In the genomic region with DNA sequence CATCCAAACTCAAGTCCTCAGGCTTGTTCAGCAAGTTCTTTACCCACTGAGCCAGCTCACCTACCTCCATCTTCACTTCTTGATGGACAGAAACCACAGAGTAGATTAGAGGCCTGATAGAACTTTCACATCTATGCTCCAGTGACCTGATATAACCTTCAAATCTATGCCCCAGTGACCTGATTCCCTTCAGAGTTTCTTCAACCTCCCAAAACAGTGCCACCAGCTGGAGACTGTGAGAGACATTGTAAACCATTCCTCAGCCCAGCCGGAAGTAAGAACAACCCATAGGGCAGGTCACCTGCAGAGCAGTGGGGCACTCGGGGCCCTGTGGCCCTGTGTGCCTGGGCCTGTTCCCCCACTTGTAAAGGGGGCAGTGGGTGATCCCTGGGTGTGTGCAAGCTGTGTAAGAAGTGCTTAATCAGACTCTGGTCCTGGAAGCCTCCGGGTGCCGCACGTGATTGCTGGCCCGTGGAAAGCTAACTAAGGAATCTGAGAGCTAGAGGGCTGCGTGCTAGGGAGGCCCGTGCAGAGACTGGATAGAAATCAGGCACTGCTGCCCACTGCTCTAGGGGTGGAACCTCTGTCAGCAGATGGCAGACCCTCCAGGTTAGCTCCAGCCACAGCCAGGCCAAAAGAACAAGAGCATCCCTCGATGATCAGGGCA, we compare ENCODE assay signal across 9 mouse cellular contexts. TPM values are rescaled to one million over a fixed set of nuclear protein-coding genes. Genes with fewer than 3 reads are reported as not detected.
DNase-seq lines count a peak whose midpoint lies in the region; ATAC-seq and TF ChIP-seq lines count a peak whose summit lies in the region.
"Had no signal": no experiment of that assay in that cellular context is flagged by ENCODE, and none has a peak within 500 bp of the region (broad histone marks: within the 10 kb centered on the region; RNA-seq: fewer than 3 reads in every experiment).

No protein-coding gene starts in this region.

- no peak overlapping the region for H3K4me2 ChIP-seq in heart, embryonic 13.5 days
- no peak overlapping the region for H3K4me2 ChIP-seq in lung, postnatal 0 days (replicated peaks; ENCODE audit: low read depth, low read length)
- H3K4me2 ChIP-seq in embryonic facial prominence, embryonic 13.5 days = no peak overlapping the region
- no peak overlapping the region for H3K4me2 ChIP-seq in limb, embryonic 12.5 days

- no peak for ATAC-seq in heart, embryonic 13.5 days (ENCODE audit: extremely low read depth, insufficient number of reproducible peaks, low FRiP score, low TSS enrichment)
- no peak for ATAC-seq in lung, postnatal 0 days
- ATAC-seq in embryonic facial prominence, embryonic 13.5 days (ENCODE audit: insufficient number of reproducible peaks, insufficient read depth, low FRiP score, low TSS enrichment, low read depth) = no peak
- no peak for ATAC-seq in limb, embryonic 12.5 days (ENCODE audit: insufficient number of reproducible peaks, insufficient read depth, low FRiP score, low TSS enrichment, low read depth)

- peak overlapping the region; percentile 44 for H3K9ac ChIP-seq in heart, embryonic 13.5 days
- H3K9ac ChIP-seq in lung, postnatal 0 days (replicated peaks; ENCODE audit: low read depth) = no peak overlapping the region
- no peak overlapping the region for H3K9ac ChIP-seq in embryonic facial prominence, embryonic 13.5 days
- H3K9ac ChIP-seq in limb, embryonic 12.5 days (replicated peaks) = 0 out of 2 replicates have a peak overlapping the region, but pooled peaks have one; percentile 12

- no peak for TF ChIP-seq EP300 in lung, postnatal 0 days (IDR thresholded peaks at IDR 0.05)

- no peaks in the 10 kb centered on the region for H3K9me3 ChIP-seq in heart, embryonic 13.5 days
- H3K9me3 ChIP-seq in lung, postnatal 0 days (ENCODE audit: low read length) = no peaks in the 10 kb centered on the region
- no peaks in the 10 kb centered on the region for H3K9me3 ChIP-seq in embryonic facial prominence, embryonic 13.5 days
- H3K9me3 ChIP-seq in limb, embryonic 12.5 days = no peaks in the 10 kb centered on the region

- no peak for DNase-seq in heart, postnatal 4 days
- DNase-seq in lung, postnatal 0 days (ENCODE audit: low spot score) = no peak
- DNase-seq in lung, adult 18-20 months = no peak
- DNase-seq in ovary, adult 18-20 months (ENCODE audit: low spot score) = no peak
- no peak for DNase-seq in ovary, postnatal 10 days (ENCODE audit: low spot score)
- DNase-seq: adrenal gland, adult 8-10 months had no signal

- TF ChIP-seq CTCF in lung, postnatal 0 days (IDR thresholded peaks at IDR 0.05) = peak; percentile 19; the same call in 1 of the 2 replicates

- H3K27me3 ChIP-seq in heart, embryonic 13.5 days (replicated peaks) = no peaks in the 10 kb centered on the region
- H3K27me3 ChIP-seq in lung, postnatal 0 days (replicated peaks; ENCODE audit: insufficient read depth, low read length) = no peaks in the 10 kb centered on the region
- H3K27me3 ChIP-seq in embryonic facial prominence, embryonic 13.5 days = no peaks in the 10 kb centered on the region
- H3K27me3 ChIP-seq in limb, embryonic 12.5 days = no peaks in the 10 kb centered on the region

- H3K4me1 ChIP-seq in heart, embryonic 13.5 days = peaks cover 84% of the 10 kb centered on the region
- H3K4me1 ChIP-seq in lung, postnatal 0 days (ENCODE audit: insufficient read depth, low read depth, low read length) = peaks cover 14% of the 10 kb centered on the region; the same call in 1 of the 2 replicates
- H3K4me1 ChIP-seq in embryonic facial prominence, embryonic 13.5 days = peaks cover 66% of the 10 kb centered on the region
- H3K4me1 ChIP-seq in limb, embryonic 12.5 days (replicated peaks) = peaks cover 74% of the 10 kb centered on the region

- peak overlapping the region; percentile 15; the same call in 1 of the 2 replicates for H3K27ac ChIP-seq in heart, embryonic 13.5 days (replicated peaks)
- H3K27ac ChIP-seq in lung, postnatal 0 days (ENCODE audit: low read length) = no peak overlapping the region
- H3K27ac ChIP-seq in embryonic facial prominence, embryonic 13.5 days = peak overlapping the region; percentile 13; the same call in 1 of the 2 replicates
- peak overlapping the region; percentile 97 for H3K27ac ChIP-seq in limb, embryonic 12.5 days

- WGBS in heart, embryonic 13.5 days = 67% methylated on average over 9 of the region's 9 CpGs
- 78% methylated on average over 9 of the region's 9 CpGs for WGBS in lung, postnatal 0 days
- WGBS in embryonic facial prominence, embryonic 13.5 days = 69% methylated on average over 9 of the region's 9 CpGs
- WGBS in limb, embryonic 12.5 days = 74% methylated on average over 9 of the region's 9 CpGs

- H3K36me3 ChIP-seq in heart, embryonic 13.5 days = no peaks in the 10 kb centered on the region
- H3K36me3 ChIP-seq in lung, postnatal 0 days (ENCODE audit: insufficient read depth, low read length) = no peaks in the 10 kb centered on the region
- no peaks in the 10 kb centered on the region for H3K36me3 ChIP-seq in embryonic facial prominence, embryonic 13.5 days
- H3K36me3 ChIP-seq in limb, embryonic 12.5 days = no peaks in the 10 kb centered on the region

- H3K4me3 ChIP-seq in heart, embryonic 13.5 days = no peak overlapping the region
- H3K4me3 ChIP-seq in lung, postnatal 0 days (ENCODE audit: low read depth, low read length) = no peak overlapping the region
- H3K4me3 ChIP-seq in embryonic facial prominence, embryonic 13.5 days = no peak overlapping the region
- no peak overlapping the region for H3K4me3 ChIP-seq in limb, embryonic 12.5 days (replicated peaks)

RNA-seq across cellular contexts. Expression of gene Morn1, which starts 37.6 kb away (rescaled TPM):
- 2.1 and 2.3 TPM in 2 replicates for polyA plus RNA-seq in heart, embryonic 13.5 days (2015; fragmentation: Nextera tagmentation; extraction: Ambion mirVana)
- total RNA-seq in heart, postnatal 4 days (2021) = 1 to 10 TPM; 2.8 to 3.0 TPM
- 6.2 and 9.4 TPM in 2 replicates for polyA plus RNA-seq in lung, postnatal 0 days (2015; fragmentation: Nextera tagmentation; extraction: Ambion mirVana)
- 5.6 and 6.2 TPM in 2 replicates for polyA plus RNA-seq in embryonic facial prominence, embryonic 13.5 days (2015; fragmentation: Nextera tagmentation; extraction: Ambion mirVana)
- polyA plus RNA-seq in limb, embryonic 12.5 days (2016; fragmentation: Nextera tagmentation; extraction: Ambion mirVana) = 5.2 and 6.9 TPM in 2 replicates

RNA-seq across cellular contexts. Expression of gene Rer1, which starts 37.8 kb away (rescaled TPM):
- polyA plus RNA-seq in heart, embryonic 13.5 days (2015; fragmentation: Nextera tagmentation; extraction: Ambion mirVana) = 114 and 126 TPM in 2 replicates
- 10 to 100 TPM; 76.1 to 78.4 TPM for total RNA-seq in heart, postnatal 4 days (2021)
- 156 and 157 TPM in 2 replicates for polyA plus RNA-seq in lung, postnatal 0 days (2015; fragmentation: Nextera tagmentation; extraction: Ambion mirVana)
- polyA plus RNA-seq in embryonic facial prominence, embryonic 13.5 days (2015; fragmentation: Nextera tagmentation; extraction: Ambion mirVana) = 147 and 162 TPM in 2 replicates
- 136 and 141 TPM in 2 replicates for polyA plus RNA-seq in limb, embryonic 12.5 days (2016; fragmentation: Nextera tagmentation; extraction: Ambion mirVana)

RNA-seq across cellular contexts. Expression of gene Pex10, which starts 57.2 kb away (rescaled TPM):
- polyA plus RNA-seq in heart, embryonic 13.5 days (2015; fragmentation: Nextera tagmentation; extraction: Ambion mirVana) = 16.6 and 16.8 TPM in 2 replicates
- total RNA-seq in heart, postnatal 4 days (2021) = 10 to 100 TPM; 16.6 to 17.1 TPM
- 17.5 and 19.4 TPM in 2 replicates for polyA plus RNA-seq in lung, postnatal 0 days (2015; fragmentation: Nextera tagmentation; extraction: Ambion mirVana)
- 22.2 and 26.4 TPM in 2 replicates for polyA plus RNA-seq in embryonic facial prominence, embryonic 13.5 days (2015; fragmentation: Nextera tagmentation; extraction: Ambion mirVana)
- polyA plus RNA-seq in limb, embryonic 12.5 days (2016; fragmentation: Nextera tagmentation; extraction: Ambion mirVana) = 20.8 and 21.9 TPM in 2 replicates

Comparison
In these comparisons a context has a peak if more than half of its experiments do, and no peak if none do; other contexts are left out.
1. H3K9ac ChIP-seq: peak in heart, embryonic 13.5 days (single experiment) and limb, embryonic 12.5 days (single experiment); none in lung, postnatal 0 days (single experiment) and embryonic facial prominence, embryonic 13.5 days (single experiment).